Mouse (Mus musculus) bone marrow macrophage, adult 2 months (primary cell): ENCODE data around the gene Ms4a6c. TPM values are rescaled to one million over a fixed set of nuclear protein-coding genes. Genes with fewer than 3 reads are reported as not detected.
A peak's percentile ranks its signal among the peaks of the same experiment; 100 is the strongest.
"Not testable (repeated sequence)": the region's sequence is repeated elsewhere in the genome, so short reads cannot be mapped to it uniquely, and the experiment has no call there.

ENCODE experiments used
- H3K27ac ChIP-seq: 2 replicates; pipeline ENCODE4 v1.5.1; 2012; ENCODE audit warnings: low read depth, low read length; ENCODE audit not compliant: insufficient read depth
- H3K4me1 ChIP-seq: 2 replicates; pipeline ENCODE4 v1.6.1; 2012; ENCODE audit warnings: low read length; ENCODE audit not compliant: control insufficient read depth, insufficient read depth
- H3K4me3 ChIP-seq: 2 replicates; pipeline ENCODE4 v1.5.1; 2012; ENCODE audit warnings: mild to moderate bottlenecking, low read length, moderate library complexity; ENCODE audit not compliant: insufficient read depth
- CTCF ChIP-seq: IDR thresholded peaks from 2 replicates; pipeline ENCODE4 v1.5.1; 2012; ENCODE audit warnings: low read depth, mild to moderate bottlenecking, low read length, moderate library complexity
- POLR2A ChIP-seq: IDR thresholded peaks from 2 replicates; pipeline ENCODE4 v1.6.1; 2012; ENCODE audit warnings: mild to moderate bottlenecking, low read depth, low read length, borderline replicate concordance
- polyA plus RNA-seq: library from polyadenylated mRNA; stranded (reverse); fragments of >200 nt; gene quantifications from 2 replicates; pipeline ENCODE4 v1.2.4, GENCODE M21; 2012; ENCODE audit not compliant: missing spikeins, insufficient read depth, insufficient read length

Ms4a6c gene
- 610 and 628 TPM in 2 replicates for polyA plus RNA-seq

DNA sequence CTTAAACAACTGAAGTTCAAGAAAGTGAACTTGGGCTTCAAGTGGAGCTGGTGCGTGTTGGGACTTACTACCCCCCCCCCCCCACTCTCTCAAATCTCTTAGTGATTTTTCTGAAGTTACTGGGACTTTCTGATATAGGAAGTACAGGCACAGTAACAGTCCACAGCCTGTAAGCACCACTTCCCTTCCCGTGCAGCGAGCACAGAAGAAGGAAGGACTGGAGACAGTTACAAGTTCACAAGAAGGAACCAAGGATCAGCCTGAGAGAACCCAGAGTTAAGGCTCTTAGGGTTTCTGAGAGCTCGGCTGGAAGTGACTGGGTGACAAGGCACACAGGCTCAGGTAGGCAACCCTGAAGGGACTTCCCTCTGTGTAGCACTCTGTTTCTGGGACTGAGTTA, at the start of gene Ms4a6c:
Gene Ms4a6c, plus strand, starts transcription at position 152 of the 400 bp plus-strand sequence.
- H3K27ac ChIP-seq, result peak within 1 kb of the TSS; percentile 99
- peaks cover 32% of the 10 kb centered on the region for H3K4me1 ChIP-seq
- peak within 1 kb of the TSS; percentile 79 for H3K4me3 ChIP-seq

DNA sequence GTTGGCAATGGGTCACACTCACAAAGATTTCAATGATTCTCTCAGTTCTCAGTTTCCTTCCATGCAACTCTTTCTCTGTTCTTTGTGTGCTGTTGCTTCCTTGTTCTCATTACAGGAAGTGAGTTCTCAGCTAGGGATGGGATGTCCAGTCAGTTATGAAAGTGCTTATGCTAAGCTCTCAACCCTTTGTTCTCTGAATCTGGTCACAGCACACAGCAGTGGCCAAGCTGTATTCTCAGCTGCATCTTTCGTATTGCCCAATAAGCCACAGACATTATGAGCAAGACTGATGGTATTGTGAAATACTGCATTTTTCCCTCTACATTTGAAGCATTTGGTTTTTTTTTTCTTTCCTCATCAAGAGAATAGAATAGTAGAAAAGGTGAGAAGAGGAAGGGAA, 38.0 kb upstream of the Ms4a6c start:
- Histone ChIP-seq H3K4me1 (peaks cover 12% of the 10 kb centered on the region), H3K27ac (peak overlapping the region; percentile 97)
- not testable (repeated sequence) for H3K4me3 ChIP-seq

- H3K4me3 ChIP-seq, result no peak overlapping the region
- no peak for TF ChIP-seq POLR2A
- no peak for TF ChIP-seq CTCF
- H3K27ac ChIP-seq, result no peak overlapping the region
- peaks cover 12% of the 10 kb centered on the region for H3K4me1 ChIP-seq
Measured at GRCm38 (mm10) chr19:11435058-11435834, 33.9 kb upstream of the Ms4a6c start.

GRCm38 (mm10) chr19:11443338-11443737, 25.8 kb upstream of the Ms4a6c start, which contains the start of gene Ms4a4b:
Gene Ms4a4b, plus strand, starts transcription at chr19:11443553.
- H3K27ac ChIP-seq, result no peak within 1 kb of the TSS
- TF ChIP-seq CTCF (no peak), POLR2A (no peak)
- no peak within 1 kb of the TSS for H3K4me3 ChIP-seq
- H3K4me1 ChIP-seq, result peaks cover 9% of the 10 kb centered on the region

GRCm38 (mm10) chr19:11443964-11444363, 25.2 kb upstream of the Ms4a6c start:
- no peak for TF ChIP-seq POLR2A
- no peak for TF ChIP-seq CTCF
- H3K27ac ChIP-seq, result no peak overlapping the region
- H3K4me1 ChIP-seq, result peaks cover 14% of the 10 kb centered on the region
- H3K4me3 ChIP-seq, result no peak overlapping the region

GRCm38 (mm10) chr19:11447238-11447637, 21.9 kb upstream of the Ms4a6c start:
- H3K4me3 ChIP-seq, result no peak overlapping the region
- TF ChIP-seq CTCF (no peak), POLR2A (no peak)

GRCm38 (mm10) chr19:11459041-11459440, 10.1 kb upstream of the Ms4a6c start:
- not testable (repeated sequence) for H3K4me1 ChIP-seq, H3K27ac ChIP-seq

More at GRCm38 (mm10) chr19:11447238-11447637, 21.9 kb upstream of the Ms4a6c start:
- peak overlapping the region; percentile 100 for H3K27ac ChIP-seq
- peaks cover 22% of the 10 kb centered on the region for H3K4me1 ChIP-seq

DNA sequence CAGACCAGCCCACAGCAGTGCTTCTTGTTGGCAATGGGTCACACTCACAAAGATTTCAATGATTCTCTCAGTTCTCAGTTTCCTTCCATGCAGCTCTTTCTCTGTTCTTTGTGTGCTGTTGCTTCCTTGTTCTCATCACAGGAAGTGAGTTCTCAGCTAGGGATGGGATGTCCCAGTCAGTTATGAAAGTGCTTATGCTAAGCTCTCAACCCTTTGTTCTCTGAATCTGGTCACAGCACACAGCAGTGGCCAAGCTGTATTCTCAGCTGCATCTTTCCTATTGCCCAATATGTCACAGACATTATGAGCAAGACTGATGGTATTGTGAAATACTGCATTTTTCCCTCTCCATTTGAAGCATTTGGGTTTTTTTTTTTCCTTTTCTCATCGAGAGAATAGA, 4.4 kb upstream of the Ms4a6c start:
- Histone ChIP-seq H3K27ac (peak overlapping the region; percentile 92), H3K4me1 (peaks cover 25% of the 10 kb centered on the region), H3K4me3 (0 out of 2 replicates have a peak overlapping the region, but pooled peaks have one; percentile 30)

More at GRCm38 (mm10) chr19:11459041-11459440, 10.1 kb upstream of the Ms4a6c start:
- not testable (repeated sequence) for H3K4me3 ChIP-seq

DNA sequence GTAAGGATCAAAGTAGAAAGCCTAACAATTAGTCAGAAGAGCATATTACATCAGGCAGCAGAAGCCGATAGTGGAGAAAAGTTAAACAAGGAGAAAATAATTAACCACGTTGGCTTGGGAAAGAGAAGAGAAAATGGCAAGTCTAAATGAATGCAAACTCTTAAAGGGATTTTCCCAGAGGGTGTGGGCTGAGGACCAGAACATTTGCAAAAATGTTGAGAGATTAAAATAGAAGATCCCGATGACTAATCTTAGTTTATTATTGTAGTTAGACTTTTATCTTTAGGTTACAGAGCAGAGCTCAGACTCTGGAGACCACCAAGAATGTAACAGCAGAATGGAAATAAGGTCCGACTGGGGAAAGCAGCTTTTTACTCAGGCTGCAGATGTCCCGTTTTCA, 2.7 kb upstream of the Ms4a6c start:
- Histone ChIP-seq H3K4me1 (peaks cover 29% of the 10 kb centered on the region), H3K27ac (no peak overlapping the region), H3K4me3 (no peak overlapping the region)
- no peak for TF ChIP-seq POLR2A
- no peak for TF ChIP-seq CTCF

GRCm38 (mm10) chr19:11468361-11468760, 805 bp upstream of the Ms4a6c start:
- peaks cover 32% of the 10 kb centered on the region for H3K4me1 ChIP-seq
- peak overlapping the region; percentile 99 for H3K27ac ChIP-seq
- not testable (repeated sequence) for H3K4me3 ChIP-seq

DNA sequence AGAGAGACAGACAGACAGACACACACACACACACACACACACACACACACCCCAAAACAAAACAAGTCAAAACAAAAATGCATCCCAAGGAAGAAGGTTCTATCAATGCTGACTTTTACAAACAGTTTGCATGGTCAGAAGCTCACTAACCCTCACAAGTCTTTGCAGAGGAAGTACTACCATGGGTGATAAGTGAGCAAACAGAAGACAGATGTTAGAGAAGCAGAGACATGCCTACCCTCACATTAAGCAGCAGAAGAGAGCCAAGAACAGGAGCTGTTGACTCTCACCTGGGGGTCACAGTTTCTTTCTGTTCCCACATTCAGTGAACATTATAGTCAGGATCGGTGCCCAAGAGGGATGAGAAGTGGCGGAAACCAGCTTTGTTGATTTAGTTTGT, 10.5 kb downstream of the Ms4a6c start:
- no peak for TF ChIP-seq POLR2A
- Histone ChIP-seq H3K4me1 (peaks cover 10% of the 10 kb centered on the region), H3K4me3 (no peak overlapping the region), H3K27ac (no peak overlapping the region)
